Mouse (Mus musculus): ENCODE data around the gene Eci2. TPM values are rescaled to one million over a fixed set of nuclear protein-coding genes. Genes with fewer than 3 reads are reported as not detected.

Eci2 gene
- 149 and 152 TPM in 2 replicates for polyA plus RNA-seq (2014; fragmentation: Nextera tagmentation; extraction: Ambion mirVana)

- peak within 1 kb of the TSS; percentile 45 for H3K4me2 ChIP-seq
- no peak for ATAC-seq (ENCODE audit: insufficient read depth)
- peak; percentile 77 for TF ChIP-seq CTCF (IDR thresholded peaks at IDR 0.05; ENCODE audit: low read depth)
- H3K36me3 ChIP-seq (ENCODE audit: insufficient read depth) = no peaks in the 10 kb centered on the region
- peak; percentile 79 for DNase-seq
- no peaks in the 10 kb centered on the region for H3K9me3 ChIP-seq (ENCODE audit: low read depth, low read length)
- peak within 1 kb of the TSS; percentile 18 for H3K4me3 ChIP-seq (ENCODE audit: low read depth, low read length)
- no peak within 1 kb of the TSS for H3K27ac ChIP-seq (ENCODE audit: low read depth)
- no peaks in the 10 kb centered on the region for H3K27me3 ChIP-seq (ENCODE audit: insufficient read depth, low read length)
- WGBS = 3% methylated on average over 6 of the region's 6 CpGs
- H3K9ac ChIP-seq = no peak within 1 kb of the TSS
- H3K4me1 ChIP-seq (ENCODE audit: insufficient read depth) = no peaks in the 10 kb centered on the region
Observed at GRCm38 (mm10) chr13:35026879-35027278, at the start of gene Eci2. Gene Eci2, minus strand, starts transcription at chr13:35027096.

- no peak; the same call in 1 of the 2 replicates for TF ChIP-seq CTCF (IDR thresholded peaks at IDR 0.05; ENCODE audit: low read depth)
- Histone ChIP-seq H3K27ac (ENCODE audit: low read depth) (no peak overlapping the region), H3K9me3 (ENCODE audit: low read depth, low read length) (no peaks in the 10 kb centered on the region), H3K27me3 (ENCODE audit: insufficient read depth, low read length) (no peaks in the 10 kb centered on the region), H3K4me2 (no peak overlapping the region), H3K4me3 (ENCODE audit: low read depth, low read length) (no peak overlapping the region), H3K9ac (no peak overlapping the region), H3K4me1 (ENCODE audit: insufficient read depth) (no peaks in the 10 kb centered on the region), H3K36me3 (ENCODE audit: insufficient read depth) (no peaks in the 10 kb centered on the region)
- ATAC-seq (ENCODE audit: insufficient read depth) = no peak
- no peak for DNase-seq
- WGBS = 43% methylated on average over 1 of the region's 1 CpGs
Observed at GRCm38 (mm10) chr13:35074862-35075261, 48.0 kb upstream of the Eci2 start.

DNA sequence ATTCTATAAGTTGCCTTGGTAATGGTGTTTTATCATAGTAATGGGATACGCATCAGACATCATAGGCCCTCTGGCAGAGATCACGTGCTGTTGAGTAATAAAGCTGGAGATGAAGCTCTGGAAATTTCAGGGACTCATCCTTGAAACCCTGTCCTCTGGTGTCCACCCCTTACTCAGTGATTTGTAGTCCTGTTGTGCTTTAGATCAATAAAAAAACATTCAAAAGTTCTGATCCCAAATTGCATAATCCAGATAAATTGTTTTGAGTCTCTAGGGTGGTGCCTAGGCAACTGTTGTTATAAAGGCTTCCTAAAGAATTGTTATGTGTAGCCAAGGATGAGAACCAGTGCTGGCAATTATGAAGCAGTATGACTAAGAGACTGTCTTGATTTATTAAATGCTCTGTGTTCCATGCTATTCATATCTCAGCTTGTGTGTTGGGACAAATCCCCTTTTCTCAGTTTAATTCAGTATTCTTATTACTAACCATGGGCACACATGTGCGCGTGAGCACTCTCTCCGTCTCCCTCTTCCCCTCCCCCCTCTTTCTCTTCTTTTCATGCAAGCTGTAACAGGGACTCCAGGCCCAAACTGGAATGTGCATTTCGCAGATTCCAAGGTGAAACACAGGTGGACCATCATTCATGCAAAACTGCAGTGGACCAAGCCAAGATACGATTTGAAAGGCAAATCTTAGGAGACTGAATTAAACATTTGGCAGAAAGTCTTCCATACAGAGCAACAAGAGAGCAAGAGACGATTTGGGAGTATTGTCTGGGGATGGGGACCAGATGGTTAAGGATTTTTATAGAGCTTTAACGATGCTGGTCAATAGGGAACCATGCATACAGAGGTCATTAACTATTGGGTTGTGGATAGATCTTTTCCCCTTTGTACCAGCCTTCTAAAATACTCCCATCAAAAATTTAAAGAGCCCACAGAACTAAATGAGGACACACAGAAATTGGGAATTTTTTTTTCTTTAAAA is 43.9 kb upstream of the Eci2 start:
- no peak overlapping the region for H3K4me2 ChIP-seq
- H3K9me3 ChIP-seq (ENCODE audit: low read depth, low read length) = no peaks in the 10 kb centered on the region
- DNase-seq = no peak
- H3K36me3 ChIP-seq (ENCODE audit: insufficient read depth) = no peaks in the 10 kb centered on the region
- no peak overlapping the region for H3K27ac ChIP-seq (ENCODE audit: low read depth)
- WGBS = 83% methylated on average over 9 of the region's 9 CpGs
- no peaks in the 10 kb centered on the region for H3K27me3 ChIP-seq (ENCODE audit: insufficient read depth, low read length)
- H3K4me3 ChIP-seq (ENCODE audit: low read depth, low read length) = no peak overlapping the region
- no peak overlapping the region for H3K9ac ChIP-seq
- no peak for TF ChIP-seq CTCF (IDR thresholded peaks at IDR 0.05; ENCODE audit: low read depth)
- ATAC-seq (ENCODE audit: insufficient read depth) = no peak
- no peaks in the 10 kb centered on the region for H3K4me1 ChIP-seq (ENCODE audit: insufficient read depth)

DNA sequence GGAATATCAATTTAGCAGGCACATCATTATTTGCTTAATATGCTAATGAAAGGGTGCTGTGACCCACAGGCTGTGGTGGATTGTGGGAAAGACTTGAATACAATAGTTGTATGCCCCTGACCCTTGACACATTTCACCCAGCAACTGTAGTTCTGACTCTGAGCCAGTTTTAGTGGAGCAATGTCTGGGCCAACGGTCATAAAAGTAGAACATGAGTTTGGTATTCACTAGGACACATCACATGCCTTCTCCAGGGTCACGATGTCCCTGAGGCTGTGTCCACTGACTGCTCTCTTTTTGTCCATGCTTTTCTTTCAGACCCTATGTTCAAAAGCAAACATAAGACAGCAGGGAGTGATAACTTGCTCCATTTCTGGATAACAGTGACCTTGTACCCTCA is 40.2 kb upstream of the Eci2 start:
- H3K36me3 ChIP-seq (ENCODE audit: insufficient read depth) = no peaks in the 10 kb centered on the region
- H3K4me3 ChIP-seq (ENCODE audit: low read depth, low read length) = no peak overlapping the region
- 72% methylated on average over 2 of the region's 2 CpGs for WGBS
- ATAC-seq (ENCODE audit: insufficient read depth) = no peak
- no peaks in the 10 kb centered on the region for H3K4me1 ChIP-seq (ENCODE audit: insufficient read depth)
- H3K4me2 ChIP-seq = no peak overlapping the region
- no peaks in the 10 kb centered on the region for H3K9me3 ChIP-seq (ENCODE audit: low read depth, low read length)
- H3K9ac ChIP-seq = no peak overlapping the region
- no peak for DNase-seq
- no peaks in the 10 kb centered on the region for H3K27me3 ChIP-seq (ENCODE audit: insufficient read depth, low read length)
- no peak for TF ChIP-seq CTCF (IDR thresholded peaks at IDR 0.05; ENCODE audit: low read depth)
- no peak overlapping the region for H3K27ac ChIP-seq (ENCODE audit: low read depth)

DNA sequence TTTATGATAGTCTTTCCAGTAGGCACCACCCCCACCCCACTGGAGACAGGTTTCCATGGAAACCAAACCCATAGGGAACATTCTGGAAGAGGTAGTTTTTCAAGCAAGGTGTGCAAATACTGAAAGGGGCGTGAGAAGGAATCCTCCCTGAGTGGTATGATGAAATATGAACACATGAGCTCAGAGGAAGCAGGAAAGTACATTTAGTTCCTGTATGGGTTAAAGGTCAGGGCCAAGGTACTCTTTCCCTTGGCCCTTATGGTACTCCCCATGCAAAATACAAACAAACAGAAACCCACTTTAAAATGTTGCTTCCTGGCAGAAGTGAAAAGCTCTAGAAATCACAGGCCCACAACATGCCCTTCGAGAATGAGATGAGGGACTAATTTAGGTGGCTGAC is 39.1 kb upstream of the Eci2 start:
- Histone ChIP-seq H3K9ac (no peak overlapping the region), H3K4me2 (no peak overlapping the region), H3K4me1 (ENCODE audit: insufficient read depth) (no peaks in the 10 kb centered on the region), H3K36me3 (ENCODE audit: insufficient read depth) (no peaks in the 10 kb centered on the region), H3K9me3 (ENCODE audit: low read depth, low read length) (no peaks in the 10 kb centered on the region), H3K27me3 (ENCODE audit: insufficient read depth, low read length) (no peaks in the 10 kb centered on the region), H3K27ac (ENCODE audit: low read depth) (no peak overlapping the region), H3K4me3 (ENCODE audit: low read depth, low read length) (no peak overlapping the region)
- WGBS = 46% methylated on average over 2 of the region's 2 CpGs
- no peak for DNase-seq
- no peak for ATAC-seq (ENCODE audit: insufficient read depth)
- no peak for TF ChIP-seq CTCF (IDR thresholded peaks at IDR 0.05; ENCODE audit: low read depth)

GRCm38 (mm10) chr13:35064381-35064780 is 37.5 kb upstream of the Eci2 start:
- H3K36me3 ChIP-seq (ENCODE audit: insufficient read depth) = no peaks in the 10 kb centered on the region
- WGBS = 71% methylated on average over 4 of the region's 4 CpGs
- no peak overlapping the region for H3K27ac ChIP-seq (ENCODE audit: low read depth)
- no peak overlapping the region for H3K9ac ChIP-seq
- no peak for TF ChIP-seq CTCF (IDR thresholded peaks at IDR 0.05; ENCODE audit: low read depth)
- DNase-seq = no peak
- H3K4me3 ChIP-seq (ENCODE audit: low read depth, low read length) = no peak overlapping the region
- H3K9me3 ChIP-seq (ENCODE audit: low read depth, low read length) = no peaks in the 10 kb centered on the region
- ATAC-seq (ENCODE audit: insufficient read depth) = no peak
- no peak overlapping the region for H3K4me2 ChIP-seq
- H3K27me3 ChIP-seq (ENCODE audit: insufficient read depth, low read length) = no peaks in the 10 kb centered on the region
- no peaks in the 10 kb centered on the region for H3K4me1 ChIP-seq (ENCODE audit: insufficient read depth)

DNA sequence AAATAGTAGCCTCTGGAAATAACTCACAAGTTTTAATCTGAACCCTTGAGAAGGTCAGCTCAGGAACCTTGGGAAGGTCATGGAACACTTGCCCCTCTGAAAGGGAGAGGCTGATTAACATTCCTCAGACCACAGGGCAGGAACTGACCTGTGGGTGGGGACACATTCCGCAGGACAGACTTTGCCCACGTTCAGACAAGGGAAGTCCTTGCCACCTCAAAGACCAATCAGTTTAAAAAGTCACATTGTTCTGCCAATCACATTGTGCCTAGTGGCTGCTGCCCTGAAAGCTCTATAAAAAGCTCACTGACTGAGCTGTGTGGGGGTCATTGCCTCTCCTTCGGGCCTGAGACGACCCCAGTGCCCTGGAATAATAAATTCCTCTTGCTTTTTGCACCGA is 31.2 kb upstream of the Eci2 start:
- Histone ChIP-seq H3K9me3 (ENCODE audit: low read depth, low read length) (no peaks in the 10 kb centered on the region), H3K4me3 (ENCODE audit: low read depth, low read length) (no peak overlapping the region), H3K27me3 (ENCODE audit: insufficient read depth, low read length) (no peaks in the 10 kb centered on the region), H3K4me1 (ENCODE audit: insufficient read depth) (no peaks in the 10 kb centered on the region), H3K36me3 (ENCODE audit: insufficient read depth) (no peaks in the 10 kb centered on the region), H3K9ac (no peak overlapping the region), H3K4me2 (no peak overlapping the region), H3K27ac (ENCODE audit: low read depth) (no peak overlapping the region)
- TF ChIP-seq CTCF (IDR thresholded peaks at IDR 0.05; ENCODE audit: low read depth) = no peak
- WGBS = 19% methylated on average over 5 of the region's 5 CpGs
- ATAC-seq (ENCODE audit: insufficient read depth) (no peak), DNase-seq (no peak)
